Mouse (Mus musculus) MEL (cell line): Measurements from ENCODE around the gene Lrrk1. TPM values are rescaled to one million over a fixed set of nuclear protein-coding genes. Genes with fewer than 3 reads are reported as not detected.

Experiments
- DNase-seq: peaks from one replicate; pipeline ENCODE4 v3.0.0; 2011; ENCODE audit warnings: low read depth, low spot score
- H3K27ac ChIP-seq: 2 replicates; pipeline ENCODE4 v1.5.1; 2012; ENCODE audit warnings: low read depth, mild to moderate bottlenecking, control low read depth, low read length, moderate library complexity; ENCODE audit not compliant: control insufficient read depth
- H3K27me3 ChIP-seq, 2 experiments: fragments of 150-350 bp in 1 of 2; sonication (generic) in 1 of 2; 2 replicates each; pipeline ENCODE4 v1.6.1; 2012; ENCODE audit warnings: low read length in 2 of 2, mild to moderate bottlenecking in 2 of 2, improper control_type of control experiment in 1 of 2, moderate library complexity in 1 of 2; ENCODE audit not compliant: insufficient read depth in 2 of 2, control insufficient read depth in 1 of 2
- H3K36me3 ChIP-seq, 2 experiments: 2 replicates each; pipeline ENCODE4 v1.6.1; 2012 to 2014; ENCODE audit warnings: low read length in 2 of 2, improper control_type of control experiment in 1 of 2, inconsistent platforms in 1 of 2, mild to moderate bottlenecking in 1 of 2; ENCODE audit not compliant: insufficient read depth in 2 of 2, control insufficient read depth in 1 of 2
- H3K4me1 ChIP-seq, 2 experiments: fragments of 150-350 bp in 1 of 2; sonication (generic) in 1 of 2; 2 replicates each; pipeline ENCODE4 v1.6.1; 2012; ENCODE audit warnings: low read length in 2 of 2, improper control_type of control experiment in 1 of 2, mild to moderate bottlenecking in 1 of 2; ENCODE audit not compliant: insufficient read depth in 2 of 2, control insufficient read depth in 1 of 2
- H3K4me3 ChIP-seq, 2 experiments: fragments of 150-350 bp in 1 of 2; sonication (generic) in 1 of 2; 2 replicates each; pipeline ENCODE4 v1.5.1; 2012; ENCODE audit warnings: low read depth in 2 of 2, low read length in 2 of 2, mild to moderate bottlenecking in 2 of 2, moderate library complexity in 2 of 2, control low read depth in 1 of 2, improper control_type of control experiment in 1 of 2; ENCODE audit not compliant: control insufficient read depth in 1 of 2, insufficient read depth in 1 of 2
- H3K79me2 ChIP-seq: 2 replicates; pipeline ENCODE4 v1.6.1; 2012; ENCODE audit warnings: mild to moderate bottlenecking, low read length, moderate library complexity; ENCODE audit not compliant: control insufficient read depth, poor library complexity, insufficient read depth
- H3K9ac ChIP-seq: 2 replicates; pipeline ENCODE4 v1.6.1; 2012; ENCODE audit warnings: low read depth, mild to moderate bottlenecking, control low read depth, low read length, moderate library complexity; ENCODE audit not compliant: control insufficient read depth, poor library complexity, severe bottlenecking
- H3K9me3 ChIP-seq: fragments of 150-350 bp; sonication (generic); replicated peaks from 2 replicates; pipeline ENCODE4 v1.6.1; 2012; ENCODE audit warnings: mild to moderate bottlenecking, low read length, improper control_type of control experiment, moderate library complexity; ENCODE audit not compliant: insufficient read depth
- BHLHE40 ChIP-seq: IDR thresholded peaks from 2 replicates; pipeline ENCODE4 v1.6.1; 2012; ENCODE audit warnings: low read depth, mild to moderate bottlenecking, inconsistent platforms, low read length, improper control_type of control experiment, borderline replicate concordance
- CHD1 ChIP-seq: IDR thresholded peaks from 2 replicates; pipeline ENCODE4 v1.6.1; 2012; ENCODE audit warnings: low read depth, mild to moderate bottlenecking, inconsistent platforms, low read length, improper control_type of control experiment
- CHD2 ChIP-seq: IDR thresholded peaks from 2 replicates; pipeline ENCODE4 v1.6.1; 2011; ENCODE audit warnings: low read length, improper control_type of control experiment
- CTCF ChIP-seq, 3 experiments: IDR thresholded peaks in 2 of 3; conservative IDR thresholded peaks in 1 of 3; 2 replicates each; pipeline ENCODE4 v1.5.1; 2011 to 2012; ENCODE audit warnings: low read length in 3 of 3, low read depth in 2 of 3, mild to moderate bottlenecking in 2 of 3, improper control_type of control experiment in 1 of 3, inconsistent platforms in 1 of 3, mixed read lengths in 1 of 3, moderate library complexity in 1 of 3; ENCODE audit not compliant: control insufficient read depth in 1 of 3, insufficient read depth in 1 of 3, poor library complexity in 1 of 3, severe bottlenecking in 1 of 3
- E2F4 ChIP-seq: IDR thresholded peaks from 2 replicates; pipeline ENCODE4 v1.6.1; 2011; ENCODE audit warnings: low read depth, low read length, improper control_type of control experiment, borderline replicate concordance
- EP300 ChIP-seq, 2 experiments: IDR thresholded peaks; 2 replicates each; pipeline ENCODE4 v1.6.1; 2011; ENCODE audit warnings: improper control_type of control experiment in 2 of 2, low read length in 2 of 2, low read depth in 1 of 2, mild to moderate bottlenecking in 1 of 2
- GATA1 ChIP-seq: IDR thresholded peaks from 2 replicates; pipeline ENCODE4 v1.6.1; 2011; ENCODE audit warnings: low read depth, low read length, improper control_type of control experiment
- JUND ChIP-seq: IDR thresholded peaks from 2 replicates; pipeline ENCODE4 v1.6.1; 2011; ENCODE audit warnings: low read depth, mild to moderate bottlenecking, improper control_type of control experiment, low read length
- KAT2A ChIP-seq: conservative IDR thresholded peaks from 2 replicates; pipeline ENCODE4 v1.6.1; 2012; ENCODE audit warnings: low read depth, low read length, improper control_type of control experiment, inconsistent platforms
- MAZ ChIP-seq: IDR thresholded peaks from 2 replicates; pipeline ENCODE4 v1.6.1; 2012; ENCODE audit warnings: low read depth, mild to moderate bottlenecking, inconsistent platforms, low read length, improper control_type of control experiment
- MEF2A ChIP-seq: IDR thresholded peaks from 2 replicates; pipeline ENCODE4 v1.6.1; 2014; ENCODE audit warnings: low read depth, mild to moderate bottlenecking, inconsistent platforms, low read length, improper control_type of control experiment; ENCODE audit not compliant: poor library complexity, insufficient replicate concordance, severe bottlenecking; ENCODE audit errors: extremely low read depth
- MXI1 ChIP-seq: IDR thresholded peaks from 2 replicates; pipeline ENCODE4 v1.6.1; 2011; ENCODE audit warnings: mild to moderate bottlenecking, low read depth, low read length, improper control_type of control experiment
- MYB ChIP-seq: IDR thresholded peaks from 2 replicates; pipeline ENCODE4 v1.6.1; 2011; ENCODE audit warnings: mild to moderate bottlenecking, low read depth, low read length, improper control_type of control experiment
- MYC ChIP-seq: IDR thresholded peaks from 2 replicates; pipeline ENCODE4 v1.6.1; 2011; ENCODE audit warnings: low read depth, mild to moderate bottlenecking, low read length, improper control_type of control experiment, moderate library complexity
- NRF1 ChIP-seq: IDR thresholded peaks from 2 replicates; pipeline ENCODE4 v1.6.1; 2014; ENCODE audit warnings: low read depth, mild to moderate bottlenecking, inconsistent platforms, low read length, improper control_type of control experiment, moderate library complexity; ENCODE audit not compliant: poor library complexity, insufficient read depth, severe bottlenecking
- POLR2AphosphoS2 ChIP-seq: IDR thresholded peaks from 2 replicates; pipeline ENCODE4 v1.6.1; 2011; ENCODE audit warnings: low read length, improper control_type of control experiment
- RAD21 ChIP-seq: IDR thresholded peaks from 2 replicates; pipeline ENCODE4 v1.6.1; 2011; ENCODE audit warnings: mild to moderate bottlenecking, low read depth, low read length, improper control_type of control experiment
- RCOR1 ChIP-seq: IDR thresholded peaks from 2 replicates; pipeline ENCODE4 v1.6.1; 2012; ENCODE audit warnings: low read depth, mild to moderate bottlenecking, inconsistent platforms, low read length, improper control_type of control experiment
- SIN3A ChIP-seq: IDR thresholded peaks from 2 replicates; pipeline ENCODE4 v1.6.1; 2012; ENCODE audit warnings: low read length, improper control_type of control experiment, inconsistent platforms
- SMC3 ChIP-seq: IDR thresholded peaks from 2 replicates; pipeline ENCODE4 v1.6.1; 2011; ENCODE audit warnings: low read depth, low read length, improper control_type of control experiment
- TAL1 ChIP-seq: IDR thresholded peaks from 2 replicates; pipeline ENCODE4 v1.6.1; 2012; ENCODE audit warnings: mild to moderate bottlenecking, inconsistent platforms, low read length, moderate library complexity, mixed read lengths
- TBP ChIP-seq: IDR thresholded peaks from 2 replicates; pipeline ENCODE4 v1.8.0; 2011; ENCODE audit warnings: low read depth, low read length, improper control_type of control experiment
- USF1 ChIP-seq: IDR thresholded peaks from 2 replicates; pipeline ENCODE4 v1.6.1; 2014; ENCODE audit warnings: low read depth, mild to moderate bottlenecking, inconsistent platforms, low read length, improper control_type of control experiment, moderate library complexity
- USF2 ChIP-seq, 2 experiments: IDR thresholded peaks; 2 replicates each; pipeline ENCODE4 v1.6.1; 2011 to 2012; ENCODE audit warnings: improper control_type of control experiment in 2 of 2, low read length in 2 of 2, borderline replicate concordance in 1 of 2, inconsistent platforms in 1 of 2, low read depth in 1 of 2, mild to moderate bottlenecking in 1 of 2; ENCODE audit not compliant: insufficient read depth in 1 of 2
- ZC3H11A ChIP-seq: IDR thresholded peaks from 2 replicates; pipeline ENCODE4 v1.6.1; 2012; ENCODE audit warnings: low read depth, mild to moderate bottlenecking, inconsistent platforms, low read length, improper control_type of control experiment
- ZMIZ1 ChIP-seq: IDR thresholded peaks from 2 replicates; pipeline ENCODE4 v1.6.1; 2012; ENCODE audit warnings: low read depth, mild to moderate bottlenecking, inconsistent platforms, low read length, improper control_type of control experiment, moderate library complexity
- ZNF384 ChIP-seq: IDR thresholded peaks from 2 replicates; pipeline ENCODE4 v1.6.1; 2012; ENCODE audit warnings: low read depth, mild to moderate bottlenecking, inconsistent platforms, low read length, improper control_type of control experiment
- polyA plus RNA-seq, 2 experiments: library from polyadenylated mRNA; stranded (reverse) in 1 of 2; unstranded in 1 of 2; fragments of >175 nt in 1 of 2; fragments of >200 nt in 1 of 2; gene quantifications; 2 replicates each; pipeline versions ENCODE4 v1.2.1 to v1.2.4; 2012; ENCODE audit warnings: low replicate concordance in 2 of 2, low read depth in 1 of 2; ENCODE audit not compliant: insufficient read length in 2 of 2, insufficient read depth in 1 of 2, missing spikeins in 1 of 2
- total RNA-seq: library from RNA; depleted of rRNA; stranded (reverse); fragments of 300-350 nt; gene quantifications from 2 replicates; pipeline ENCODE4 v1.2.3, GENCODE M21; 2012

Gene Lrrk1
- total and polyA plus RNA-seq, 3 experiments, result 9.1 to 19.1 TPM; not detected in 1

- no peak overlapping the region for H3K4me3 ChIP-seq
- H3K27me3 ChIP-seq, result peaks cover 0 to 2% of the 10 kb centered on the region in 2 experiments; a peak in 3 of 4 replicates
- H3K4me1 ChIP-seq, result no peaks in the 10 kb centered on the region
- H3K9ac ChIP-seq, result no peak overlapping the region
- no peak for DNase-seq
- H3K27ac ChIP-seq, result no peak overlapping the region
- H3K36me3 ChIP-seq, result no peaks in the 10 kb centered on the region
- TF ChIP-seq MEF2A (no peak), CHD1 (no peak), BHLHE40 (no peak), NRF1 (no peak), EP300 (IDR thresholded peaks at IDR 0.05; ENCODE audit: low read depth in 1 of 2, low read length in 2 of 2) (no peak), JUND (no peak)
- H3K79me2 ChIP-seq, result no peaks in the 10 kb centered on the region
- H3K9me3 ChIP-seq, result no peaks in the 10 kb centered on the region
Measured at GRCm38 (mm10) chr7:66416829-66417228, 28.7 kb upstream of the Lrrk1 start.

GRCm38 (mm10) chr7:66413093-66413492 is 24.9 kb upstream of the Lrrk1 start:
- Histone ChIP-seq H3K27me3 (no peaks in the 10 kb centered on the region; a peak in 1 of 4 replicates), H3K36me3 (no peaks in the 10 kb centered on the region), H3K9ac (no peak overlapping the region), H3K4me3 (no peak overlapping the region), H3K27ac (no peak overlapping the region), H3K79me2 (no peaks in the 10 kb centered on the region), H3K4me1 (no peaks in the 10 kb centered on the region), H3K9me3 (no peaks in the 10 kb centered on the region)
- no peak for TF ChIP-seq ZNF384
- no peak for TF ChIP-seq SMC3
- no peak for TF ChIP-seq TAL1
- DNase-seq, result no peak

GRCm38 (mm10) chr7:66409433-66409832 is 21.3 kb upstream of the Lrrk1 start:
- Histone ChIP-seq H3K36me3 (no peaks in the 10 kb centered on the region), H3K27ac (no peak overlapping the region), H3K27me3 (no peaks in the 10 kb centered on the region; a peak in 1 of 4 replicates), H3K79me2 (no peaks in the 10 kb centered on the region), H3K4me1 (no peaks in the 10 kb centered on the region), H3K9ac (no peak overlapping the region), H3K4me3 (no peak overlapping the region), H3K9me3 (no peaks in the 10 kb centered on the region)
- DNase-seq, result peak; percentile 55
- TF ChIP-seq MYC, result no peak
- no peak for TF ChIP-seq CHD2
- no peak for TF ChIP-seq MAZ
- TF ChIP-seq TBP, result no peak
- no peak for TF ChIP-seq TAL1
- no peak for TF ChIP-seq ZMIZ1
- TF ChIP-seq ZC3H11A, result peak; percentile 41
- no peak for TF ChIP-seq USF1
- no peak for TF ChIP-seq USF2 (IDR thresholded peaks at IDR 0.05; ENCODE audit: borderline replicate concordance in 1 of 2, insufficient read depth in 1 of 2, low read depth in 1 of 2, low read length in 2 of 2)
- TF ChIP-seq ZNF384, result no peak
- TF ChIP-seq RCOR1, result no peak
- no peak for TF ChIP-seq MEF2A
- no peak for TF ChIP-seq E2F4
- no peak for TF ChIP-seq SIN3A
- no peak for TF ChIP-seq MYB
- no peak for TF ChIP-seq MXI1
- TF ChIP-seq RAD21, result peak; percentile 61
- peak; percentile 47 to 72 (median 67); a peak in 5 of 6 replicates for TF ChIP-seq CTCF (IDR thresholded peaks at IDR 0.05 in 2 of 3, conservative IDR thresholded peaks at IDR 0.05 in 1 of 3; ENCODE audit: control insufficient read depth in 1 of 3, insufficient read depth in 1 of 3, low read depth in 2 of 3, low read length in 3 of 3, poor library complexity in 1 of 3, severe bottlenecking in 1 of 3)
- TF ChIP-seq KAT2A, result no peak
- TF ChIP-seq SMC3, result peak; percentile 70
- no peak for TF ChIP-seq GATA1
- no peak for TF ChIP-seq POLR2AphosphoS2
